Mouse (Mus musculus) CH12.LX (cell line): ENCODE results near the gene Olfr736.

Source experiments
- HCFC1 ChIP-seq: IDR thresholded peaks from 2 replicates; pipeline ENCODE4 v1.6.1; 2012; ENCODE audit warnings: low read depth, mild to moderate bottlenecking, inconsistent platforms, low read length, improper control_type of control experiment
- UBTF ChIP-seq: IDR thresholded peaks from 2 replicates; pipeline ENCODE4 v1.6.1; 2012; ENCODE audit warnings: low read depth, mild to moderate bottlenecking, inconsistent platforms, low read length, improper control_type of control experiment, moderate library complexity

GRCm38 (mm10) chr14:50348796-50349195 lies 32.2 kb upstream of the Olfr736 start, which contains the start of gene Olfr735:
- no peak for TF ChIP-seq HCFC1
- TF ChIP-seq UBTF: no peak
